Mouse (Mus musculus) kidney, adult 9 months (tissue): Measurements from ENCODE around the gene Dydc1.

Experiments used
- DNase-seq: peaks from one replicate; pipeline ENCODE4 v3.0.0; 2022

The Dydc1 gene

GRCm38 (mm10) chr14:41101242-41101641 is 28.5 kb downstream of the Dydc1 start:
- DNase-seq = no peak

- DNase-seq = no peak
Measured at GRCm38 (mm10) chr14:41102269-41102668, 29.6 kb downstream of the Dydc1 start.

- no peak for DNase-seq
Measured at GRCm38 (mm10) chr14:41104853-41105444, 32.2 kb downstream of the Dydc1 start, which contains the start of gene Mat1a. Gene Mat1a, plus strand, starts transcription at chr14:41105035.

- DNase-seq = no peak
Measured at GRCm38 (mm10) chr14:41111031-41111668, 38.4 kb downstream of the Dydc1 start.

- DNase-seq = no peak
Measured at GRCm38 (mm10) chr14:41112944-41113343, 40.2 kb downstream of the Dydc1 start.

- no peak for DNase-seq
Measured at GRCm38 (mm10) chr14:41116271-41116670, 43.6 kb downstream of the Dydc1 start.

- no peak for DNase-seq
Measured at GRCm38 (mm10) chr14:41124683-41125082, 52.0 kb downstream of the Dydc1 start.

- DNase-seq = peak; percentile 50
Measured at GRCm38 (mm10) chr14:41127997-41128396, 55.3 kb downstream of the Dydc1 start.

- DNase-seq = no peak
Measured at GRCm38 (mm10) chr14:41131540-41131939, 58.8 kb downstream of the Dydc1 start, which contains the start of gene Sftpa1. Gene Sftpa1, plus strand, starts transcription at chr14:41131782.

GRCm38 (mm10) chr14:41137006-41137405 is 64.3 kb downstream of the Dydc1 start:
- no peak for DNase-seq

- DNase-seq = no peak
Measured at GRCm38 (mm10) chr14:41140686-41141085, 68.0 kb downstream of the Dydc1 start.
